Mouse (Mus musculus) Patski (cell line): ENCODE results near the gene Ttll11. TPM values are rescaled to one million over a fixed set of nuclear protein-coding genes. Genes with fewer than 3 reads are reported as not detected.

ENCODE experiments used
- ATAC-seq: fragments of 100-300 bp; one replicate; pipeline ENCODE4 v1.8.0; 2021
- CTCF ChIA-PET: fragments of 350-600 bp; sonication (Branson Sonifier 250); formaldehyde crosslinking; loops from one replicate; lab custom pipeline; 2022; ENCODE audit warnings: inconsistent platforms; lab: Charles Lee
- POLR2A ChIA-PET: fragments of 350-600 bp; sonication (Branson Sonifier 250); formaldehyde crosslinking; loops from one replicate; lab custom pipeline; 2022; ENCODE audit warnings: antibody characterized with exemption, inconsistent platforms; lab: Charles Lee
- DNase-seq: peaks from one replicate; pipeline ENCODE4 v3.0.0-alpha.2; 2011; ENCODE audit warnings: low read depth, low spot score
- H3K27me3 ChIP-seq: fragments of 371-371 bp; one replicate; pipeline ENCODE4 v1.5.1; 2021
- CTCF ChIP-seq: fragments of 100-300 bp; IDR thresholded peaks from one replicate; pipeline ENCODE4 v1.5.1; 2021
- in situ Hi-C: fragments of 300-500 bp; cut with MboI; formaldehyde crosslinking; loops from 3 replicates; pipeline ENCODE4 v1.11.1; 2018; ENCODE audit warnings: low pct_unique_long_range_greater_than_20kb, mixed read lengths
- polyA plus RNA-seq: library from polyadenylated mRNA; unstranded; gene quantifications from one replicate; pipeline ENCODE4 v1.2.3, GENCODE M21; 2021

Gene Ttll11
- polyA plus RNA-seq, 1 experiment from 2014 or later: 2.4 TPM

- CTCF ChIA-PET: interaction anchor here (1.4 kb wide), 1 partner anchor 12 kb away, joined by 4 read pairs; no protein-coding TSS in a partner anchor
- ATAC-seq (no peak), DNase-seq (no peak)
- POLR2A ChIA-PET: no interaction called here
- in situ Hi-C loops: no loop called here
- H3K27me3 ChIP-seq: no peaks in the 10 kb centered on the region
- no peak for TF ChIP-seq CTCF
Measured at GRCm38 (mm10) chr2:35935045-35935444, 44.7 kb downstream of the Ttll11 start.

GRCm38 (mm10) chr2:35933116-35933515 lies 46.6 kb downstream of the Ttll11 start:
- H3K27me3 ChIP-seq: no peaks in the 10 kb centered on the region
- in situ Hi-C loops: no loop called here
- POLR2A ChIA-PET: no interaction called here
- ATAC-seq: no peak
- DNase-seq: no peak
- TF ChIP-seq CTCF: no peak
- CTCF ChIA-PET: interaction anchor here (3.4 kb wide), 1 partner anchor 394 kb away, joined by 19 read pairs; no protein-coding TSS in a partner anchor

- CTCF ChIA-PET: interaction anchor here (1.1 to 4.1 kb wide), 8 partner anchors 9 to 392 kb away, joined by 3 to 21 read pairs (median 6); no protein-coding TSS in a partner anchor
- no peaks in the 10 kb centered on the region for H3K27me3 ChIP-seq
- no peak for ATAC-seq
- DNase-seq: no peak
- POLR2A ChIA-PET: no interaction called here
- in situ Hi-C loops: no loop called here
- TF ChIP-seq CTCF: peak; percentile 52
Measured at GRCm38 (mm10) chr2:35931619-35932018, 48.1 kb downstream of the Ttll11 start.

GRCm38 (mm10) chr2:35930498-35931149 lies 49.1 kb downstream of the Ttll11 start:
- ATAC-seq: no peak
- CTCF ChIA-PET: interaction anchor here (0.7 to 4.1 kb wide), 14 partner anchors 10 to 391 kb away, joined by 3 to 21 read pairs (median 4); no protein-coding TSS in a partner anchor
- in situ Hi-C loops: no loop called here

GRCm38 (mm10) chr2:35928133-35928532 lies 51.6 kb downstream of the Ttll11 start:
- H3K27me3 ChIP-seq: no peaks in the 10 kb centered on the region
- TF ChIP-seq CTCF: no peak
- POLR2A ChIA-PET: no interaction called here
- in situ Hi-C loops: no loop called here
- DNase-seq (no peak), ATAC-seq (no peak)
- CTCF ChIA-PET: no interaction called here

More at GRCm38 (mm10) chr2:35930498-35931149, 49.1 kb downstream of the Ttll11 start:
- peak; percentile 89 for TF ChIP-seq CTCF
- DNase-seq: no peak
- POLR2A ChIA-PET: interaction anchor here (0.6 kb wide), 1 partner anchor 597 kb away, joined by 3 read pairs; no protein-coding TSS in a partner anchor
- H3K27me3 ChIP-seq: no peaks in the 10 kb centered on the region

GRCm38 (mm10) chr2:35924947-35925346 lies 54.8 kb downstream of the Ttll11 start:
- DNase-seq: no peak
- CTCF ChIA-PET: no interaction called here

GRCm38 (mm10) chr2:35922956-35923355 lies 56.8 kb downstream of the Ttll11 start:
- H3K27me3 ChIP-seq: no peaks in the 10 kb centered on the region
- no peak for ATAC-seq
- no peak for DNase-seq
- in situ Hi-C loops: no loop called here
- TF ChIP-seq CTCF: no peak
- POLR2A ChIA-PET: no interaction called here
- CTCF ChIA-PET: no interaction called here

More at GRCm38 (mm10) chr2:35924947-35925346, 54.8 kb downstream of the Ttll11 start:
- POLR2A ChIA-PET: no interaction called here
- no peak for TF ChIP-seq CTCF
- ATAC-seq: no peak
- H3K27me3 ChIP-seq: no peaks in the 10 kb centered on the region
- in situ Hi-C loops: no loop called here

- in situ Hi-C loops: no loop called here
- POLR2A ChIA-PET: no interaction called here
- TF ChIP-seq CTCF: no peak
- DNase-seq (no peak), ATAC-seq (no peak)
- CTCF ChIA-PET: interaction anchor here (1.9 to 3.9 kb wide), 2 partner anchors 18 to 262 kb away, joined by 9 to 13 read pairs; no protein-coding TSS in a partner anchor
- no peaks in the 10 kb centered on the region for H3K27me3 ChIP-seq
Measured at GRCm38 (mm10) chr2:35912090-35912489, 67.6 kb downstream of the Ttll11 start.

- CTCF ChIA-PET: interaction anchor here (1.9 to 3.9 kb wide), 2 partner anchors 19 to 262 kb away, joined by 9 to 13 read pairs; no protein-coding TSS in a partner anchor
- POLR2A ChIA-PET: no interaction called here
- TF ChIP-seq CTCF: no peak
- H3K27me3 ChIP-seq: no peaks in the 10 kb centered on the region
- no peak for DNase-seq
- ATAC-seq: no peak
- in situ Hi-C loops: no loop called here
Measured at GRCm38 (mm10) chr2:35911675-35912074, 68.0 kb downstream of the Ttll11 start.

GRCm38 (mm10) chr2:35910740-35911139 lies 69.0 kb downstream of the Ttll11 start:
- in situ Hi-C loops: no loop called here
- no peak for TF ChIP-seq CTCF
- ATAC-seq (no peak), DNase-seq (no peak)
- no peaks in the 10 kb centered on the region for H3K27me3 ChIP-seq
- CTCF ChIA-PET: interaction anchor here (3.9 kb wide), 1 partner anchor 261 kb away, joined by 13 read pairs; no protein-coding TSS in a partner anchor
- POLR2A ChIA-PET: no interaction called here

- ChIA-PET POLR2A (no interaction called here), CTCF (interaction anchor here (1.1 to 6.3 kb wide), 2 partner anchors 10 to 259 kb away, joined by 3 to 37 read pairs; no protein-coding TSS in a partner anchor)
- no peaks in the 10 kb centered on the region for H3K27me3 ChIP-seq
- DNase-seq (no peak), ATAC-seq (no peak)
- no peak for TF ChIP-seq CTCF
- in situ Hi-C loops: loop anchor here (5.0 kb wide), 3 partner anchors 187 to 362 kb away; no protein-coding TSS in a partner anchor
Measured at GRCm38 (mm10) chr2:35909353-35909752, 70.4 kb downstream of the Ttll11 start.
